Mouse (Mus musculus): ENCODE measurements around the gene Trim72.
"Not testable (repeated sequence)": the region's sequence is repeated elsewhere in the genome, so short reads cannot be mapped to it uniquely, and the experiment has no call there.

The Trim72 gene

DNA sequence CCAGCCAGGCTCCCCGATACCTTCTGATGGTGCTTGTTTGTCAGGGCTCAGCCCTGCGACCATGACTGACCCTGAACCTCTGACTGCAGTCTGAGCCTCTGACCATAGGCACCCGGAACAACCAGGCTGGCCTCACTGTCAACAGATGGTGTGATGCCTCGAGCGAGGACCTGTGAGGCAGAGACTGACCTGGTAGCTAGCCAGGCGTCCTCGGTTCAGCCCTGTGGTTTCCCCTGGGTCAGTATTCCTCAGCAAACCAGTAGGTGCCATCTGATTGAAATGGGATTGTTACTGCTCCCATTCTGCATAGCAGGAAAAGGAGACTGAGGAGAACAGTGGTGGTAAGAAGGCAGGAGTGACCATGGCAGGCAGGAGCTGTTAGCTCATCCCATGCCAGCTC is 2.4 kb downstream of the Trim72 start:
- in situ Hi-C loops (cut with MboI), result no loop called here

DNA sequence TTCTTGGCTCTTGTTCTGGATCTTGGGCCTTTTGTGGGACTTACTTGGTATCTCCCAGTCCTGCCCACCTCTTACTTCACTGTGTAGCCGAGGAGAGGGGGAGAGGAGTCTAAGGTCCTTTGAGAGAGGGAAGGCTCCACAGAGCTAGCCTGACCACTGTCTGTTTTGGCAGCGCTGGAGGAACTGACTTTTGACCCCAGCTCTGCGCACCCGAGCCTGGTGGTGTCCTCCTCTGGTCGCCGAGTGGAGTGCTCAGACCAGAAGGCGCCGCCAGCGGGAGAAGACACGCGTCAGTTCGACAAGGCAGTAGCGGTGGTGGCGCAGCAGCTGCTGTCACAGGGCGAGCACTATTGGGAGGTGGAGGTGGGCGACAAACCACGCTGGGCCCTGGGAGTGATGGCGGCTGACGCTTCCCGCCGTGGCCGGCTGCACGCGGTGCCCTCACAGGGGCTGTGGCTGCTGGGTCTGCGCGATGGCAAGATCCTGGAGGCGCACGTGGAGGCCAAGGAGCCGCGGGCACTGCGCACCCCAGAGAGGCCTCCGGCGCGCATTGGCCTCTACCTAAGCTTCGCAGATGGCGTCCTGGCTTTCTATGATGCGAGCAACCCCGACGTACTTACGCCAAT is 6.1 kb downstream of the Trim72 start:
- in situ Hi-C loops (cut with MboI), result no loop called here

DNA sequence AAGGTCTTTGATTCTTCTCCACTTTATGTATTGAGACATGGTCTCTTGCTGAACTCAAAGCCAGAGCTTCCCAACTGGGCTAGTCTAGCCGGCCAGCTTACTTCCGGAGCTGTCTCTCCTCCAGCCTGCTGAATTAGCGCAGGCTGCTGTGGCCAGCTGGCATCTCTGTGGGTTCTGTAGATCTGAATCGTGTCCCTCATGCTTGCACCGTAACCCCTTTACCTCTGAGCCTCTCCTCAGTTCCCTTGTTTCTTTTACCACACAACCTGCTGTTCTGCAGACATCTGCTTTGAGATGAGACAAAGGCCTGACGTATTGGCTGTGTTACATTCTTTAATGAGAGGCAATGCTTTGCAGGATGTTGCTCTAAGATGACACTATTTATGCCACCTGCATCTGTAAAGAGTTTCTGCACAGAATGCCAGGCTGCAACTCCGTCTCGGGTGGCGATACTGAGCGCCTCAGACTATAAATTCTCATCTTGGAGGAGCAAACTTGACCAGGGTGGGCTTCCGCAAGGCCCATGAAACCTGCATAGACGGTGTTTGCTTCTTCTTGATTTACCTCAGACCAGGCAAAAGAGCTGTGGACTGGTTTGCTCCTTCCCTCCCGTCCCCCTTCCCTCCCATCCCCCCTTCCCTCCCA is 8.5 kb downstream of the Trim72 start:
- in situ Hi-C loops (cut with MboI), result no loop called here

- in situ Hi-C loops (cut with MboI), result no loop called here
These were observed 9.4 kb downstream of the Trim72 start for GRCm38 (mm10) chr7:128013116-128013515.

DNA sequence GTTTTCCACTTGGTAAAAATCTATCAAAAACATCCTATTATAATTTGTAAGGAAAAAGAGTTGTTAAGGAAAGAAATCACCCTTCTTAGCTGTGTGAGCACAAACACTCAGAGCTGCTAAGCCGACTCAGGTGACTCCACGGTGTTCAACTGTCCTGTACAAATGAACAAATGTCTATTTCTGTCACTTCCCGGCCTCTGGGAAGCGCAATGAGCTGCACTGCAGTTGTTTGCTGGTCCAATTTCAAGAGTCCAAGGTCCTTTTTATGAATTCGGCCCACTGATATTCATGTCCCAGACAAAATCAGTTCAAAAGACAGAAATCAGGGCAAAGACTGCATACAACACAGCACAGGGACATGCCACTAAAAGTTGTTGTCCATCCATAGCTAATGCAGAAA is 12.4 kb downstream of the Trim72 start:
- in situ Hi-C loops (cut with MboI), result not testable (repeated sequence)

- in situ Hi-C loops (cut with MboI), result no loop called here
These were observed 12.9 kb downstream of the Trim72 start for GRCm38 (mm10) chr7:128016650-128017049.

GRCm38 (mm10) chr7:128018275-128018674 is 14.5 kb downstream of the Trim72 start:
- in situ Hi-C loops (cut with MboI), result no loop called here

GRCm38 (mm10) chr7:128019187-128019586 is 15.4 kb downstream of the Trim72 start:
- in situ Hi-C loops (cut with MboI), result no loop called here

- in situ Hi-C loops (cut with MboI), result no loop called here
These were observed 19.2 kb downstream of the Trim72 start for GRCm38 (mm10) chr7:128022974-128023373.

GRCm38 (mm10) chr7:128023565-128023964 is 19.8 kb downstream of the Trim72 start:
- in situ Hi-C loops (cut with MboI), result no loop called here

GRCm38 (mm10) chr7:128024364-128024763 is 20.6 kb downstream of the Trim72 start:
- in situ Hi-C loops (cut with MboI), result no loop called here

- in situ Hi-C loops (cut with MboI), result no loop called here
These were observed 21.2 kb downstream of the Trim72 start for GRCm38 (mm10) chr7:128024932-128025331.

DNA sequence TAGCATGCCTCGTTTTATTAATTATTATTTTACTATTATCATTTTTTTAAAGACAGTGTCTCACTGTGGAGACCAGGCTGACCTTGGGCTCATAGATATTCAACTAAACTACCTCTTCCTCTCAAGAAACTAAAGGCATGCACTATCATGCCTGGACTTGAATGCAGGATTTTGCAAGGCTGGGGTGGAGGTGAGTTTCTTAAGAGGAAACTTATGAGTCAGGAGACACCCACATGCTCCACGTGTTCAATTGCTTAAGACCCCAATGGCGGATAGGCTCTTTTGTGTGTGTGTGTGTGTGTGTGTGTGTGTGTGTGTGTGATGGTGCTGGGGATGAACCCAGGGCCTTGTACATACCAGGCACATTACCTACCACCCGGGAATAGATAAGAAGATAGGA is 21.6 kb downstream of the Trim72 start:
- in situ Hi-C loops (cut with MboI), result no loop called here

DNA sequence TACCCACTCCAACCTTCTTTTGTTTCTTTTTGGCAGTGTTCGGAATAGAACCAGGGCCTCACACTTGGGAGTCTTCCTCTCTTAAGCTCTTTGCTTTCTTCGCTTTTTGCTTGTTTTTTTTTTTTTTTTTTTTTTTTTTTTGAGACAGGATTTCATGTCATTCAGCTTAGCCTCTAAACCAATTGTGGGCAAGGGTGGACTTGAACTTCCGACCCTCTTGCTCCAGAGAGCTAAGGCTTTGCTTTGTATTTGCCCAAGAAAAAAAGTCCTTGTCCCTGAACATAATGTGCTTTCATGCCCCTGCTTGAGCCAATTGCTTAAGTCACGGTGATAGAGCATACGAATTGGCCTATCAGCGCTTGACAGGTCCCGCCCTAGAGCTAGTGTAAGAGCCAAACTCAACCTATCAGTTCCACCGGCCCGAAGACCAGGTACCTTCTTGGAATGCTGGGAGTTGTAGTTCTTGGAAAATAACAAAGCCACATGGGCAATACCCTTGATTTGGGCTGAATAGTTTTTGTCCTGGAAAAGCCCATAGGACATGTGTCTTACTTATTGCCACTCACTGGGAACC is 27.7 kb downstream of the Trim72 start:
- in situ Hi-C loops (cut with MboI), result no loop called here

DNA sequence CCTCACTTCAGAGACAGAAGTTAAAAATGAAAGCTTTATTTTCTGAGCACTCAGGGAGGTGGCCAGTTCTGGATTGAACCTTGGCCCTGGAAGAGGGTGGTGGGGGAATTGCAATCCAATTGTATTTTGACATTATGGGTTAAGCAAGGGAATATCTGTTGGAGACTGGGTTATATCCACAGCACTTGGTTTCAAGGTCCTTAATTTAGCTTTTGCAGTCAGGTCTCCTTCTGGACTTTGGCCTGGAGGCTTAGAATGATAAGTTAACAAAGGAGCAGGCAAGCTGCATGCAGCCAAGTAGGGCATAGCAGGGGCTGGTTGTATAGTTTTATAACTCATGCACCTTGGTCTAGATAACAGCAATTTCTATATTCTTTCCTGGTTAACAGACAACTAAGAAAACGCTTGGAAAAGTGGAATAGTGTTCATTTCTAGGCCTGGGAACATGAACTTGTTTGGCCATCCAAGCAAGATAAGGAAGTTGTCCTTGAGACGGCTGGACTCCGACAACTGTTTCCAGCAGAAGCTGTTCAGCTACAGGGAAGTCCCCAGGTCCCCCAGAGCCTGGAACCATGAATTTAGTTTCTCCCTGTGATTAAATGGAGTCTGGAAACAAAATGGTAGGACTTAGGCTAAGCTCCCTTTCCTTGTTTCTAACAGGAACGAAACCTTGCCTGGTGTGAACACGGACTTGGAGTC is 28.7 kb downstream of the Trim72 start:
- in situ Hi-C loops (cut with MboI), result no loop called here

DNA sequence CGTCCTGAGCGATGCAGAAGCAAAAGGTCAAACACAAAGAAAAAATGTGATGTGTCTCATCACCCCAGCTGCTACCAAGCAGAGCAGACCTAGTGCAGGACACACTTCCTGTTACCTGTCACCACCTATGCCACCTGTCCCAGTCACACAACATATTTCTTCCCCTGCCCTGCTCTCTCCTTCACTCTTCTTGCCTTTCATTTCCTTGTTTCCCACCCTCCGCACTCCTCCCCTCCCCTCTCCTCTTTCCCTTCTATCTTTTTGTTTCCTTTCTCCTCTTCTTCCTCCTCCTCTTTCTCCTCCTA is 29.2 kb downstream of the Trim72 start:
- in situ Hi-C loops (cut with MboI), result no loop called here

GRCm38 (mm10) chr7:128033616-128034015 is 29.9 kb downstream of the Trim72 start:
- in situ Hi-C loops (cut with MboI), result no loop called here

- in situ Hi-C loops (cut with MboI), result not testable (repeated sequence)
These were observed 38.5 kb downstream of the Trim72 start for GRCm38 (mm10) chr7:128042161-128042820.

DNA sequence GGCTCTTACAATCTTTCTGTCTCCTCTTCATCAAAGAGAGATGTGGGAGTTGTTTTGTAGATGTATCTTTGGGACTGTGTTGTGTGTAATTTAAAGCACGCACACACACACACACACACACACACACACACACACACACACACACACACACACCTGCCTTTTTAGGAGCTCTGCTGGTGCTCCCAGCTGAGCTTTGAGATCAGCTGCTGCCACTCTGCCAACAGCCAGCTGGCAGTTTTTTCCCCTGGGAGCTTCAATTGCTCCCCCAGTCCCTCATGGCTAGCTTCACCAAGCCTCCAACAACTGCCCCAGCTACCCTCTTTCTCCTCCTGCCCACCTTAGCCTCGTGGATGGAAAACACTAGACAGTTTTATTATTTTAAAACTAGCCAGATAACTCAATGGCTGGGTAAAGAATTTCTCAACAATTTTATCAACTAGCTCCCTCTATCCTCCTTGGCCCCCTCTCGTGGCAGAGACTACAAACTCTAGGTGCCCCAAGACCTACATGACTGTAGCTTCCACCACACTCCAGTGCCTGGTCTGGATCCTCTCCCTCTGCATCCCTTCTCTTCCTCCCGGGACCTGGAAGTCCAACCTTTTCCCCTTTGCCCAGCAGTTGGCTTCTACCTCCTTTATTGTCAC is 40.5 kb downstream of the Trim72 start:
- in situ Hi-C loops (cut with MboI), result no loop called here

DNA sequence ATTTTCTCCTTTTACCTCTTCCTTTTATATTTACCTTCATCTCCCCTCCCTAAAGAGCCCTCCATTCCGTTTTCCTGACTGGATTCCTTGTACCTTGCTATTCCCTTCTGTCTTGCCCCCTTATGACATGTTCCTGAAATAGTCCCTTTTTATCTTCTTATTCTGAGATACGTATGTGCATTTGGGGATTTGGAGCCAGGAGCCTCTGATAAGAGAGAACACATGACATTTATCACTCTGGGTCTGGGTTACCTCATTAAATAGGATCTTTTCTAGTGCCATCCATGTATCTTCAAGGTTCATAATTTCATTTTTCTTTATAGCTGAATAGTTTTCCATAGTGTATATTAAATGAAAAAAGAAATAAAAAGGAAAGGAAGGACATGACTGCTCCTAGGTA is 41.9 kb downstream of the Trim72 start:
- in situ Hi-C loops (cut with MboI), result no loop called here

GRCm38 (mm10) chr7:128048819-128049218 is 45.1 kb downstream of the Trim72 start:
- in situ Hi-C loops (cut with MboI), result no loop called here

- in situ Hi-C loops (cut with MboI), result no loop called here
These were observed 45.5 kb downstream of the Trim72 start for GRCm38 (mm10) chr7:128049254-128049653.

Data from mature B cell (primary cell).